Mouse (Mus musculus) cerebellum, postnatal 36 days (tissue): ENCODE measurements at regions not wholly inside any gene's neighbourhood (a gene's known extent, or its start where the extent isn't known, plus 50 kb on each side); places are given as distances from the start of the nearest gene placed in this dataset.
A peak's percentile ranks its signal among the peaks of the same experiment; 100 is the strongest.
"Not testable (repeated sequence)": the region's sequence is repeated elsewhere in the genome, so short reads cannot be mapped to it uniquely, and the experiment has no call there.

ENCODE experiments used
- DNase-seq, 2 experiments: peaks; one replicate each; pipeline ENCODE4 v3.0.0; 2021 to 2022; ENCODE audit warnings: mixed read lengths in 2 of 2

- DNase-seq, result no peak
These were observed 385.4 kb downstream of the Mat2b start for GRCm38 (mm10) chr11:40309646-40310045.

GRCm38 (mm10) chr11:40302568-40302967 is 392.4 kb downstream of the Mat2b start:
- no peak for DNase-seq

DNA sequence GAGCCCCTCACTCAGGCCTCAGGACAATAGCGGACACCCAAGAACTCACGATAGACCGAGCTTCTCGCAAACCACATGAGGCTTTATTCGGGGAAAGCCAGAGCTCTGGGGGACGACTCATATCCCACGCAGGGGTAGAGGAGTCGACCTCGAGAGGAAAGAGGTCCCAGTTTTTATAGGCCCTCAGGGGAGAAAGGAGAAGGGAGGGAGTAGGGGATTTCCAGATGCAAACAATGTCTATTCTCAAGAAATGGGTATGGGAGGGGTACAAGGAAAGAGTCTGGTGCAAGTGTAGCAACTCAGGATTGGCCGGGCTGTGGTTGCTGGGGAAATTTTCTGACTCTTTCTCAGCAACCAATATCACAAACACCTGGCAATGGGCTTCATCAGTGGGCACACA is 395.0 kb downstream of the Mat2b start:
- DNase-seq, result not testable (repeated sequence)

- no peak for DNase-seq
These were observed 408.1 kb downstream of the Mat2b start for GRCm38 (mm10) chr11:40286936-40287335.

DNA sequence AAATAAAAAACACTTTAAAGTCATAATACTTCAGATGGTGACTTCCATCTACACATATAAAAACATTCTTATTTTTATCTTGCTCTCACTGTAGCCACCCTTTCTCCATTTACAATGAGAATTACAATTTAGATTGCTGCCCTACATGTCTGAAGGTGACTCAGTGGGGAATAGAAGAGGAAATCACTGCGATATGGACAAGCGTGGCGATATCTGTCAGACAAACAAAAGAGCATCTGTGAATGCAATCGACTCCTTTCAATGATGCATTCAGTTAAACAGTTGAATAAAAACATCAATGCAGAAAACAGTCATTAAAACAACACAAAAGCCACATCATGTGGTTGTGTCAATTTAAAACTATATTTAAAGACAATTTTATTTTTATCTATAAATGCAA is 408.6 kb downstream of the Mat2b start:
- no peak for DNase-seq

GRCm38 (mm10) chr11:40276737-40277136 is 418.3 kb downstream of the Mat2b start:
- DNase-seq, result no peak

DNA sequence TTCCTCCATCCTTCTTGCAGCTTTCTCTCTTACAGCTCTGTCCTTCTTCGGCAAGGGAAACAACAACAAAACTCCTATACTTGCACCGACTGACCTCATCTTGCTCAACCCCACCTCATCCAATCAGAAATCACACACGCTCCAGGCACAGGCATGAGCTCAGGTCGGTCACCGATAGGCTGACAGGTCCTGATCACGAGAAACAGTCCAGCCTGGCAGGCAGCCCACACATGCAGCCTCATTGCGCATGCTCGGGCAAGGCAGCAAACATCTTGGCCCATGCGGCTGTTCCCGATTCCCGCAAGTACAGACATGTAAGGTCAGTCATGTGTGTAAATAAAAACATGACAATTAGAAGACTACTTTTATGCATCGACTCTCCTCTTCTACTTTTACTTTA is 441.9 kb downstream of the Mat2b start:
- DNase-seq, result peak in 1 of 2 experiments; percentile 1

- DNase-seq, result no peak
These were observed 442.6 kb downstream of the Mat2b start for GRCm38 (mm10) chr11:40252399-40252798.

DNA sequence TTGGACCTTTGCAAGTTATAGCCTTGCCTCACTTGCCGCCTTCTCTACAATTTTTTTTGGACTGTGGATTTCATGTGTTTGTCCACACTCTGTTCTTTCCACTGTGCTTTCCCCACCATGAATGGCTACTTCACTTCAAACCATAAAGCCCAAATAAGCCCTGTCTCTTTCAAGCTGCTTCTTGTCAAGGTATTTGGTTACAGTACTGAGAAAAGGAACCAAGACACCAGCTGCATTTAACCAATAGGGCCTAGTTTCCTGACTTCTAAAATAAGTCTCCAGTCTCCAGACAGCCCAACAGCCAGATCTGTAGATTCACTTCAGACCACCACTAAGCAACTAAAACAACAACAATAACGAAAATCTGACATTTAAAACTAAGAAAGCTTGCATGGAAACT is 443.9 kb downstream of the Mat2b start:
- no peak for DNase-seq

DNA sequence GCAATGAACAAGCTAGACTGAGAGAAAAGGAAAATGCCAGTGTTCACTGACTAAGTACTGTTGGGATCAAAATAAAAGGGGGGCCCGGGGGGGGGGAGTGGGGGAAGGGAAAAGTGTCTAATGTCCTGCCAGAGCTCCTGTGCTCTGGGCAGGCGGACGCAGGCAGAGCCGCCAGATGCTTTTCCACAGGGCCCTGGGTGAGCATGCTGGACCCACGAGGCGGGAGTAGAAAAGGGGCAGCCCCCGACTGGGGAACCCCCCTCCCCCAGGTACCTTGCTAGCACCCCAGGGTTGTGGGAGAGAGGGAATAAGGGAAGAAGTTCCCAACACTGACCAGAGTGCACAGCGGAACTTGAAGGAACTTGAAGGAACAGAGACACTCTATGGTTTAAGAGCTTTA is 478.6 kb downstream of the Mat2b start:
- no peak for DNase-seq
